Mouse (Mus musculus) hindbrain, postnatal 0 days (tissue): ENCODE measurements around the gene Sapcd1. TPM values are rescaled to one million over a fixed set of nuclear protein-coding genes. Genes with fewer than 3 reads are reported as not detected.
"Not testable (repeated sequence)": the region's sequence is repeated elsewhere in the genome, so short reads cannot be mapped to it uniquely, and the experiment has no call there.

Experiments
- ATAC-seq: fragments of 200-750 bp; cut with Nextera tagmentation; 2 replicates; pipeline ENCODE4 v1.8.0; 2017; ENCODE audit warnings: mild to moderate bottlenecking, moderate TSS enrichment, moderate library complexity
- DNase-seq: peaks from one replicate; pipeline ENCODE4 v3.0.0-alpha.2; 2015; ENCODE audit warnings: low spot score
- H3K27ac ChIP-seq: fragments of 300-500 bp; sonication (generic); 2 replicates; pipeline ENCODE4 v1.5.1; 2014; ENCODE audit warnings: mild to moderate bottlenecking
- H3K27me3 ChIP-seq: fragments of 300-500 bp; sonication (generic); 2 replicates; pipeline ENCODE4 v1.6.1; 2014; ENCODE audit warnings: low read length, mixed read lengths; ENCODE audit not compliant: insufficient read depth
- H3K36me3 ChIP-seq: fragments of 300-500 bp; sonication (generic); 2 replicates; pipeline ENCODE4 v1.6.1; 2014; ENCODE audit warnings: low read length, mixed read lengths; ENCODE audit not compliant: insufficient read depth
- H3K4me1 ChIP-seq: fragments of 300-500 bp; sonication (generic); 2 replicates; pipeline ENCODE4 v1.6.1; 2014; ENCODE audit warnings: antibody characterized with exemption, low read length, mixed read lengths; ENCODE audit not compliant: insufficient read depth
- H3K4me2 ChIP-seq: fragments of 300-500 bp; sonication (generic); 2 replicates; pipeline ENCODE4 v1.6.1; 2014; ENCODE audit warnings: low read depth, mild to moderate bottlenecking, low read length, moderate library complexity, mixed read lengths
- H3K4me3 ChIP-seq: fragments of 300-500 bp; sonication (generic); 2 replicates; pipeline ENCODE4 v1.5.1; 2014; ENCODE audit warnings: low read length
- H3K9ac ChIP-seq: fragments of 300-500 bp; sonication (generic); replicated peaks from 2 replicates; pipeline ENCODE4 v1.6.1; 2014; ENCODE audit warnings: mild to moderate bottlenecking, low read length, moderate library complexity, mixed read lengths
- H3K9me3 ChIP-seq: fragments of 300-500 bp; sonication (generic); 2 replicates; pipeline ENCODE4 v1.6.1; 2016; ENCODE audit warnings: low read length, mixed read lengths
- CTCF ChIP-seq: IDR thresholded peaks from 2 replicates; pipeline ENCODE4 v1.5.1; 2016; ENCODE audit warnings: antibody characterized with exemption, control low read depth, low read depth
- WGBS: fragments of 180-500 bp; shearing (Covaris S2); extraction: QIAGEN DNeasy Blood & Tissue Kit; methylation state at CpG from one replicate; pipeline ENCODE4 v1.1.7; 2014; 5-methylcytosine and 5-hydroxymethylcytosine counted together
- polyA plus RNA-seq: library from polyadenylated mRNA; unstranded; fragments of >200 nt; fragmentation: Nextera tagmentation; extraction: Ambion mirVana; gene quantifications from 2 replicates; pipeline ENCODE4 v1.2.1, GENCODE M21; 2015
- total RNA-seq: library from RNA; depleted of rRNA; stranded (reverse); fragments of >200 nt; gene quantifications from 2 replicates; pipeline ENCODE4 v1.2.3, GENCODE M21; 2014

Sapcd1 gene
- total and polyA plus RNA-seq, 2 experiments from 2014 or later: 2.1 to 2.4 TPM

GRCm38 (mm10) chr17:35002153-35002865 is 25.5 kb downstream of the Sapcd1 start:
- Histone ChIP-seq H3K9me3 (no peaks in the 10 kb centered on the region), H3K4me1 (peaks cover 6% of the 10 kb centered on the region), H3K27ac (peak overlapping the region; percentile 7; the same call in 1 of the 2 replicates), H3K36me3 (peaks cover 13% of the 10 kb centered on the region), H3K4me2 (peak overlapping the region; percentile 92), H3K4me3 (peak overlapping the region; percentile 70), H3K9ac (peak overlapping the region; percentile 70), H3K27me3 (no peaks in the 10 kb centered on the region)
- TF ChIP-seq CTCF: peak; percentile 2; the same call in 1 of the 2 replicates
- no peak for DNase-seq
- no peak for ATAC-seq
- WGBS: 8% methylated on average over 12 of the region's 12 CpGs

- peaks cover 6% of the 10 kb centered on the region for H3K4me1 ChIP-seq
- ATAC-seq: no peak
Measured at GRCm38 (mm10) chr17:35001452-35002152, 26.2 kb downstream of the Sapcd1 start.

GRCm38 (mm10) chr17:35000717-35001451 is 26.9 kb downstream of the Sapcd1 start, which contains the start of gene Vars:
TSS of gene Vars (plus strand) at chr17:35000987.
- Histone ChIP-seq H3K36me3 (peaks cover 13% of the 10 kb centered on the region), H3K4me1 (peaks cover 6% of the 10 kb centered on the region), H3K27ac (peak within 1 kb of the TSS; percentile 96), H3K9ac (peak within 1 kb of the TSS; percentile 70), H3K4me2 (peak within 1 kb of the TSS; percentile 92), H3K27me3 (no peaks in the 10 kb centered on the region), H3K9me3 (no peaks in the 10 kb centered on the region), H3K4me3 (peak within 1 kb of the TSS; percentile 70)
- DNase-seq (peak; percentile 90), ATAC-seq (peak; percentile 91)
- WGBS: under 1% methylated on average over 75 of the region's 83 CpGs
- TF ChIP-seq CTCF: no peak

More at GRCm38 (mm10) chr17:35001452-35002152, 26.2 kb downstream of the Sapcd1 start:
- Histone ChIP-seq H3K9me3 (no peaks in the 10 kb centered on the region), H3K27me3 (no peaks in the 10 kb centered on the region), H3K27ac (peak overlapping the region; percentile 96), H3K4me3 (peak overlapping the region; percentile 70), H3K4me2 (peak overlapping the region; percentile 92), H3K36me3 (peaks cover 13% of the 10 kb centered on the region), H3K9ac (peak overlapping the region; percentile 70)
- under 1% methylated on average over 35 of the region's 35 CpGs for WGBS
- peak; percentile 50 for DNase-seq
- TF ChIP-seq CTCF: no peak

- ATAC-seq: not testable (repeated sequence)
Measured at GRCm38 (mm10) chr17:34999871-35000716, 27.7 kb downstream of the Sapcd1 start.

GRCm38 (mm10) chr17:34998526-34999430 is 29.0 kb downstream of the Sapcd1 start:
- DNase-seq (no peak), ATAC-seq (no peak)
- Histone ChIP-seq H3K4me1 (peaks cover 6% of the 10 kb centered on the region), H3K27ac (no peak overlapping the region), H3K9me3 (no peaks in the 10 kb centered on the region), H3K27me3 (no peaks in the 10 kb centered on the region), H3K9ac (no peak overlapping the region), H3K36me3 (no peaks in the 10 kb centered on the region), H3K4me3 (no peak overlapping the region), H3K4me2 (no peak overlapping the region)
- no peak for TF ChIP-seq CTCF
- WGBS: 93% methylated on average over 15 of the region's 15 CpGs

More at GRCm38 (mm10) chr17:34999871-35000716, 27.7 kb downstream of the Sapcd1 start:
- WGBS: 16% methylated on average over 29 of the region's 32 CpGs
- H3K9ac ChIP-seq: peak overlapping the region; percentile 70; the same call in 1 of the 2 replicates
- DNase-seq, H3K36me3 ChIP-seq, H3K27me3 ChIP-seq, H3K4me1 ChIP-seq, H3K9me3 ChIP-seq: not testable (repeated sequence)
- H3K27ac ChIP-seq: peak overlapping the region; percentile 96
- peak overlapping the region; percentile 70 for H3K4me3 ChIP-seq
- peak overlapping the region; percentile 92 for H3K4me2 ChIP-seq
